Mouse (Mus musculus): Measurements from ENCODE around the gene Twist1.

- TF ChIP-seq EP300 (IDR thresholded peaks at IDR 0.05; ENCODE audit: low read depth) = no peak
- TF ChIP-seq CTCF (IDR thresholded peaks at IDR 0.05; ENCODE audit: low read depth) = no peak
These were observed 1.0 kb downstream of the Twist1 start for GRCm38 (mm10) chr12:33958241-33959194.
